Mouse (Mus musculus) embryonic facial prominence, embryonic 13.5 days (tissue): ENCODE results near the gene Nup62. TPM values are rescaled to one million over a fixed set of nuclear protein-coding genes. Genes with fewer than 3 reads are reported as not detected.
A peak's percentile ranks its signal among the peaks of the same experiment; 100 is the strongest.

Experiments
- ATAC-seq: fragments of 200-750 bp; cut with Nextera tagmentation; 2 replicates; pipeline ENCODE4 v1.8.0; 2017; ENCODE audit warnings: low read depth; ENCODE audit not compliant: insufficient number of reproducible peaks, insufficient read depth, low FRiP score, low TSS enrichment
- H3K27ac ChIP-seq: fragments of 300-500 bp; sonication (generic); 2 replicates; pipeline ENCODE4 v1.5.1; 2015; ENCODE audit warnings: moderate library complexity, mild to moderate bottlenecking, inconsistent platforms
- H3K27me3 ChIP-seq: fragments of 300-500 bp; sonication (generic); 2 replicates; pipeline ENCODE4 v1.6.1; 2015; ENCODE audit warnings: mild to moderate bottlenecking, inconsistent platforms
- H3K36me3 ChIP-seq: fragments of 300-500 bp; sonication (generic); 2 replicates; pipeline ENCODE4 v1.6.1; 2015; ENCODE audit warnings: mild to moderate bottlenecking, inconsistent platforms
- H3K4me1 ChIP-seq: fragments of 300-500 bp; sonication (generic); 2 replicates; pipeline ENCODE4 v1.6.1; 2015; ENCODE audit warnings: inconsistent platforms
- H3K4me2 ChIP-seq: fragments of 300-500 bp; sonication (generic); 2 replicates; pipeline ENCODE4 v1.6.1; 2015; ENCODE audit warnings: moderate library complexity, mild to moderate bottlenecking, inconsistent platforms
- H3K4me3 ChIP-seq: fragments of 300-500 bp; sonication (generic); 2 replicates; pipeline ENCODE4 v1.5.1; 2015; ENCODE audit warnings: mild to moderate bottlenecking, inconsistent platforms
- H3K9ac ChIP-seq: fragments of 300-500 bp; sonication (generic); 2 replicates; pipeline ENCODE4 v1.6.1; 2015; ENCODE audit warnings: mild to moderate bottlenecking, inconsistent platforms
- H3K9me3 ChIP-seq: fragments of 300-500 bp; sonication (generic); 2 replicates; pipeline ENCODE4 v1.6.1; 2016; ENCODE audit warnings: inconsistent platforms
- WGBS: fragments of 180-500 bp; shearing (Covaris S2); methylation state at CpG from one replicate; pipeline ENCODE4 v1.1.7; 2015; ENCODE audit warnings: mixed read lengths; 5-methylcytosine and 5-hydroxymethylcytosine counted together
- polyA plus RNA-seq: library from polyadenylated mRNA; unstranded; fragments of >200 nt; fragmentation: Nextera tagmentation; extraction: Ambion mirVana; gene quantifications from 2 replicates; pipeline ENCODE4 v1.2.1, GENCODE M21; 2015

Nup62 gene
- polyA plus RNA-seq, 1 experiment from 2014 or later, result 100 TPM

DNA sequence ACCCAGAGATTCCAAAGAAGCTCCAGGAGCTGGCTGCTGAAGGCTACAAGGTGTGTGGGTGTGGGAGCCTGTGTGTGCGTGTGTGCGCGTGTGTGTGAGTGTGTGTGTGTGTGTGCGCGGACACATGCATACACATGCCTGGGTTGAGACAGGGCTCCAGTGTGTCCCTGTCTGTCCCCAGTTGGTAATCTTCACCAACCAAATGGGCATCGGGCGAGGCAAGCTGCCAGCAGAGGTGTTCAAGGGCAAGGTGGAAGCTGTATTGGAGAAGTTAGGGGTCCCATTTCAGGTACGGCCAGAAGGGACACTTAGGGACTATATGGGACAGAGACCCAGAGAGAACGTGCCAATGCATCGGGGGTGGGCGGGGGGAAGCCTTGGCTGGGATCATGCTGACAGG is 44.0 kb downstream of the Nup62 start:
- no peak for ATAC-seq
- no peak overlapping the region for H3K4me2 ChIP-seq
- no peak overlapping the region for H3K4me3 ChIP-seq
- peaks cover 41% of the 10 kb centered on the region for H3K36me3 ChIP-seq
- H3K4me1 ChIP-seq, result peaks cover 36% of the 10 kb centered on the region
- H3K9me3 ChIP-seq, result no peaks in the 10 kb centered on the region
- H3K9ac ChIP-seq, result no peak overlapping the region
- H3K27ac ChIP-seq, result no peak overlapping the region
- WGBS, result 89% methylated on average over 11 of the region's 11 CpGs
- H3K27me3 ChIP-seq, result no peaks in the 10 kb centered on the region

DNA sequence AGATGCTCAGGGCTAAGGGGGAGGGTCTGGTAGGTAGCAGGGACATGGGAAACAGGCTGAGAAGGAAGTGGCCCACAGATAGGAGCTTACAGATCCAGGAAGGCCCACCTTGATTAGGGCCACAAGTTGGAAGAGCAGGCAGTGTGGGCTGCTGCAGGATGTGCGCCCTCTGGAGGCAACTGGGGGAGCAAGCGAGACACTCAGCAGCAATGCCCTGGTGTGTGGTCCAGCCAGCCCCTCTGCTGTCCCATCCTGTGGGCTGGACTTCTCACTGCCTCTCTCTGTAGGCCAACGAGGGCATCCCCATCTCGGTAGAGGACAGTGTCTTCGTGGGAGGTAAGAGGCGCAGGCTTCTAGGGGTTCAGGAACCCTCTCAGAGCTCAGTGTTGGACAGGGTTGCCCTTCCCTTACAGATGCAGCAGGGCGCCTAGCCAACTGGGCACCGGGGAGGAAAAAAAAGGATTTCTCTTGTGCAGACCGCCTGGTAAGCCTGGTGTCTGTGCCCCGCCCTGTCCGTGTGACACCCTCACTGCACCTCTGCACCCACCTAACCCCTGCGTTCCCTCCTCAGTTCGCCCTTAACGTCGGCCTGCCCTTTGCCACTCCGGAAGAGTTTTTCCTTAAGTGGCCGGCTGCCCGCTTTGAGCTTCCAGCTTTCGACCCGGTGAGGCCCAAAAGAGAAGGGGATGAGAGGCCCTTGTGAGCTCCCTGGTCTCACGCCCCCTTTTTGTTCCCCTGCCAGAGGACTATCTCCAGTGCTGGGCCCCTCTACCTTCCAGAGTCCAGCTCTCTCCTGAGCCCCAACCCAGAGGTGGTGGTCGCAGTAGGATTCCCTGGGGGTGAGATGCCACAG is 44.9 kb downstream of the Nup62 start:
- H3K9ac ChIP-seq, result peak overlapping the region; percentile 49; the same call in 1 of the 2 replicates
- no peaks in the 10 kb centered on the region for H3K27me3 ChIP-seq
- 0 out of 2 replicates have a peak overlapping the region, but pooled peaks have one; percentile 10 for H3K4me3 ChIP-seq
- peak overlapping the region; percentile 51; the same call in 1 of the 2 replicates for H3K27ac ChIP-seq
- 63% methylated on average over 22 of the region's 22 CpGs for WGBS
- ATAC-seq, result no peak
- H3K4me1 ChIP-seq, result peaks cover 40% of the 10 kb centered on the region
- H3K4me2 ChIP-seq, result peak overlapping the region; percentile 23; the same call in 1 of the 2 replicates
- no peaks in the 10 kb centered on the region for H3K9me3 ChIP-seq
- H3K36me3 ChIP-seq, result peaks cover 50% of the 10 kb centered on the region

DNA sequence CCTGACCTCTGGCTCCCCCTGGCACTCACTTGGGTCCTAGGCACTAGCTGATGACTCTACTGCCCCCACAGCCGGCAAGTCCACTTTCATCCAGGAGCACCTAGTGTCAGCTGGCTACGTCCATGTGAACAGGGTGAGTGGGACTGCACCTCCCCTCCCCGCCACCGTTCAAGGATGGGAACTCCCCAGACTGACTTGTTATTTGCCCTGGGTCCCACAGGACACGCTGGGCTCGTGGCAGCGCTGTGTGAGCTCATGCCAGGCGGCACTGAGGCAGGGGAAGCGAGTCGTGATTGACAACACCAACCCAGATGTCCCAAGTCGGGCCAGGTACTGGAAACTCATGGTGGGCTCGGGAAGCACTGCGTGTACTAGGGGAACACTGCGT is 45.5 kb downstream of the Nup62 start:
- no peaks in the 10 kb centered on the region for H3K9me3 ChIP-seq
- H3K27me3 ChIP-seq, result no peaks in the 10 kb centered on the region
- H3K9ac ChIP-seq, result no peak overlapping the region; the same call in 1 of the 2 replicates
- peaks cover 56% of the 10 kb centered on the region for H3K36me3 ChIP-seq
- no peak for ATAC-seq
- 79% methylated on average over 14 of the region's 14 CpGs for WGBS
- peaks cover 40% of the 10 kb centered on the region for H3K4me1 ChIP-seq
- H3K27ac ChIP-seq, result peak overlapping the region; percentile 51; the same call in 1 of the 2 replicates
- no peak overlapping the region for H3K4me2 ChIP-seq
- no peak overlapping the region for H3K4me3 ChIP-seq

DNA sequence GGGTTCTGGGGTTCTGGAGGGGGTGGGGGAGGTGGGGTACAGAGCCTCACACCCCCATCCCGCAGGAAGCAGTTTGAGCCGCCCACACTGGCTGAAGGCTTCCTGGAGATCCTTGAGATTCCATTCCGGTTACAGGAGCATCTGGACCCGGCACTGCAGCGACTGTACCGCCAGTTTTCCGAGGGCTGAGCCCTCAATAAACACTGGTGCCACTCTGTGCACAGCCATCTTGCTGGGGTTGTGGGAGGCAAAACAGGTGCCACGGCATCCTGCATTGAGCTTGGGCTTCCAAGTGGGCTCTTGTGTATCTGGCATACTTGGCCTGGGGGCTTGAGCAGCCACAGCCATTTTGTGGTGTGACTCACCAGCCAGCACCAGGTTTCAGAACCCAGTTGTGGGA is 46.5 kb downstream of the Nup62 start:
- Histone ChIP-seq H3K27ac (no peak overlapping the region), H3K27me3 (no peaks in the 10 kb centered on the region), H3K4me3 (no peak overlapping the region), H3K36me3 (peaks cover 59% of the 10 kb centered on the region), H3K9me3 (no peaks in the 10 kb centered on the region), H3K4me2 (no peak overlapping the region), H3K9ac (no peak overlapping the region), H3K4me1 (peaks cover 47% of the 10 kb centered on the region)
- no peak for ATAC-seq
- 83% methylated on average over 8 of the region's 8 CpGs for WGBS

DNA sequence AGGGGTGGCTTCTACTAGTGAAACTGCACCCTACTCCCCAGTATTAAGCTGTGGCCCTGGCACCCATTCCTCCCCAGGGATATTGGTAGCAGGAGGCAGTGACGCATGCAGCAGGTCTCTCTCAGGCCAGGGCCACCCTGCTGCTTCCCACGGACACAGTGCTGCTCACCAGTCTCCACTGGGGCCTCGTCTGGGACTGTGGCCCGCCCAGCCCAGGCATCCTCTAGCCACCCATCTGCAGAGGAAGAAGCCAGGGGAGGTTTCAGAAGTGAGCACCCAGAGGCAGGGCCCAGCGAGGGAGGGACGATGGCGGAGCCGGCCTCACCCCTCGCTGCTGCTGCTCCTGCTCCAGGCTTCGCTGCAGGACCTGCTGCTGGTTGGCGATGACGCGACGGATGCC is 47.3 kb downstream of the Nup62 start:
- H3K9ac ChIP-seq, result no peak overlapping the region
- peaks cover 47% of the 10 kb centered on the region for H3K4me1 ChIP-seq
- ATAC-seq, result no peak
- no peak overlapping the region for H3K4me2 ChIP-seq
- no peaks in the 10 kb centered on the region for H3K27me3 ChIP-seq
- WGBS, result 88% methylated on average over 14 of the region's 14 CpGs
- no peak overlapping the region for H3K4me3 ChIP-seq
- H3K9me3 ChIP-seq, result no peaks in the 10 kb centered on the region
- H3K27ac ChIP-seq, result 0 out of 2 replicates have a peak overlapping the region, but pooled peaks have one; percentile 11
- H3K36me3 ChIP-seq, result peaks cover 59% of the 10 kb centered on the region

DNA sequence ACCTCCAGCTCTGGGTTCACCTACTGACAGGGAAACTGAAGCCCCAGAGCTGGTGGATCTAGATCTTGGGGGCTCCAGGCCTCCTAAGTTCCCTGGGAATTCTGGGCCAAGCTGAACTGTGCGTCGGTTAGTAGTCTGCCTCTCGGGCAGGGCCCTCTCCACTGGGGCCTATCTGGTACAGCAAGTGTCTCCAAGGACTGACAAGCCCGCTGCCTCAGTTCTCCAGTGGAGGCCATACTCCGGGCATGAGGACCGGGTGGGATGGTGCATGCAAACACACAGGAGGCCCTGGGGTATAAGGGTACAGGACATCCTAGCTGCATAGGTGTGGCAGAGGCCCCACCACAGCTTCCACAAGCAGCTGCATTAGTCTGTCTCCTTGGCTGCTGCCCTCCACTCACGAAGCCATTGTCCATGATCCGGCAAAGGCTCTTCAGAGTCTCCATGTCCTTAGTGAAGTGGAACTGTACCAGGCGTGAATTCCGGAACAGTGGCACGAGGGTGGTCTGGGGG is 48.1 kb downstream of the Nup62 start:
- ATAC-seq, result no peak
- H3K36me3 ChIP-seq, result peaks cover 59% of the 10 kb centered on the region
- WGBS, result 86% methylated on average over 11 of the region's 11 CpGs
- H3K4me1 ChIP-seq, result peaks cover 45% of the 10 kb centered on the region
- no peak overlapping the region for H3K27ac ChIP-seq
- no peak overlapping the region for H3K4me3 ChIP-seq
- no peak overlapping the region for H3K4me2 ChIP-seq
- H3K9me3 ChIP-seq, result no peaks in the 10 kb centered on the region
- H3K9ac ChIP-seq, result no peak overlapping the region
- H3K27me3 ChIP-seq, result no peaks in the 10 kb centered on the region

DNA sequence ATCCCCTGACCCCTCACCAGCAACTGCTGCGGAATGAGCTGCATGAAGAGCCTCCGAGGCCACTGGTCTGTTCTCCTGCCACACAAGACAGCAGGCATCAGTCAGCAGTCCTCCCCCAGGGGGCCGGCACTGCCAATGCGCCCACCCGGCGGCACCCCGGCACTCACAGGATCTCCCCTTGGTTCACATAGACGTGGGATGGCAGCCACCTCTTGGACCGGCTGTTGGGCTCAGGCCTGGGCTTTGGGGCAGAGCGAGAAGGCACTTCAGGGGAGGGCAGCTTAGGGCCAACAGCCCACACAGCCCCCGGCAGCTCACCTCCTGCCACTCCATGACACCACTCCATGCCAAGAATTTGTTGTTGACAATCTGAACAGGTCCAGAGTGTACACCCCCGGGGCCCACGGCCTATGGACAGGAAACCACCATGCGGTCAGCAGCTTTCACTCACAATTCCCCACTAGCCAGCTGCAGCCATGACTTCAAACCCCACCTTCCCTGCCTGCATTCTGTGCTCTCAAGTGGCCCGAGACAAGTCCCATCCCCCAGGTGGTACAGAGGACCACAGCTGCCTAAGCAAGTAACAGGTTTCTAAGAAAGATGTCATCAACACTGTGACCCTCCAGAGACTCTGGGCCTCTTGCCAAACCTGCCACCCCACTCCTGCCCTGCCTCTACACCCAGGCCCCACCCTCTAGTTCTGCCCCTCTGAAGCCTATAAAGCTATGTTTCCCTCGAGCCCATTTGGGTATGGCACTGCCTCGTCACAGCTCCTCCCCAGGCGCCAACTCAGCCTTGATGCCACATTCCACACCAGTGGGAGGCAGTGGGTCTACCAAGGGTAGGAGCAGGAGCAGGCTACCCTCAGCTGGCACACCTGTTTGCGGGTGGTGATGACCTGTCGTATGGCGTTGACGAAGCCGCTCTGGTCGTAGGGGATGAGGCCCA is 49.0 kb downstream of the Nup62 start:
- no peak for ATAC-seq
- peaks cover 45% of the 10 kb centered on the region for H3K4me1 ChIP-seq
- no peak overlapping the region for H3K4me2 ChIP-seq
- 82% methylated on average over 24 of the region's 24 CpGs for WGBS
- peaks cover 59% of the 10 kb centered on the region for H3K36me3 ChIP-seq
- H3K27ac ChIP-seq, result peak overlapping the region; percentile 100; the same call in 1 of the 2 replicates
- no peak overlapping the region for H3K4me3 ChIP-seq
- no peaks in the 10 kb centered on the region for H3K27me3 ChIP-seq
- H3K9me3 ChIP-seq, result no peaks in the 10 kb centered on the region
- no peak overlapping the region for H3K9ac ChIP-seq

DNA sequence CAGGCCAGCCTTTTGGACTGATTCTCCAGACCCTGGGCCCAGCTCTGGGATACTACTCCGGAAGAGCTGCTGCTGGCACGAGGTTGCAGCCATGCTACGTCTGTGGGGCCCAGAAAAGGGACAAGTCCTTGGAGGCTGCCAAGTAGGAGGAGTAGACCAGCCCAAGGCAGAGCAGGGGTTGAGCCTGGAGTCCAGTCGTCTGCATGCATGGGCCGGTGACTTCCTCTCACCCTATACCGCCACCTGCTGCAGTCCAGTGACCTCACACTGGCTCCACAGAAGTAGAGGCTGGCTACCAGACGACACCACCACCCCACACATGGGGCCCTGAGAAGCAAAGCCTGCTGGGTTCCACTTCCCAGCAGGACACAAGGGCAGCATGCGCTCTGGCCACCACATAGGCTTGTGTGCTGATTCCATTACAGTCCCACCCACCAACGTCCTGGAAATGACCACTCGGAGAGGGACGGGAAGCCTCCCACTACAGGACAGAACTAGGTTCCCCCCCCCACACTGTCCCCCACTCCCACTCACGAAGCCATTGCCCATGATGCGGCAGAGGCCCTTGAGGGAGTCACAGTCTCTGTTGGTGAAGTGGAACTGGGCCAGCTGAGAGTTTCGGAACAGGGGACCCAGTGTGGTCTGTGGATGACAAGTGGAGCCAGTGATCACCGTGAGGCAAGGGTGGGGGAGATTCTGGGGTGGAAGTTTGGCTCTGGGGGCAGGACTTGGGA is 50.6 kb downstream of the Nup62 start:
- H3K4me3 ChIP-seq, result peak overlapping the region; percentile 92
- no peaks in the 10 kb centered on the region for H3K9me3 ChIP-seq
- peaks cover 52% of the 10 kb centered on the region for H3K36me3 ChIP-seq
- 57% methylated on average over 15 of the region's 15 CpGs for WGBS
- peak overlapping the region; percentile 100; the same call in 1 of the 2 replicates for H3K27ac ChIP-seq
- H3K4me2 ChIP-seq, result peak overlapping the region; percentile 94
- peaks cover 43% of the 10 kb centered on the region for H3K4me1 ChIP-seq
- peak overlapping the region; percentile 64 for H3K9ac ChIP-seq
- no peaks in the 10 kb centered on the region for H3K27me3 ChIP-seq
- no peak for ATAC-seq

DNA sequence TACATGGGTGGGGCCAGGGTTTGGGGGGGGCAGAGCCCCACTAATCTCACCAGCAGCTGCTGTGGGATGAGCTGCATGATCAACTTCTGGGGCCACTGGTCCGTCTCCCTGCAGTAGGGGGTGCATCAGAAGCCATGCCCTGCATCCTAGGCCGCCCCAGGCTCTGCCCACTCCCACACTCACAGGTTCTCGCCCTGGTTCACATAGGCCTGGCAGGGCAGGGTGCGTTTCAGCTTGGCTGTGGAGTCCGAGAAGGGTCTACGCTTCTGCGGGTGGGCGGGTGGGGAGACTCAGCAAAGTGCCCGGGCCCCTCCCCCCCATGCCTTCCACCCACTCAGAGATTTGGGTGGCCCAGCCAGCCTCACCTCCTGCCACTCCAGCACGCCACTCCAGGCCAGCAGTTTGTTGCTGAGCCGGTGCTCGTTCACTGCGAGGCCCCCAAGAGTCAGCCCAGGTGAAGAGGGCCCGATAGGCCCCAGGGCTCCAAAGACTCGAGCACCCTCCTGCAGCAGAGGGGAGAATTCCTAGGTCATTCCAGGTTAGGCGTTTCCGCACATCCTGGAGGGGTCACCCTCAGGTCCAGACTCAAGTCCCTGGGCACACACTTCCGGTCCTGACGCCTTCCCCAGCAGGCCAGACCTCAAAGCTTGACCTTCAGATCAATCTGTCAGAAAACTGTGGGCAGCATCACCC is 51.3 kb downstream of the Nup62 start:
- Histone ChIP-seq H3K27ac (peak overlapping the region; percentile 100; the same call in 1 of the 2 replicates), H3K9ac (peak overlapping the region; percentile 100), H3K9me3 (no peaks in the 10 kb centered on the region), H3K4me3 (peak overlapping the region; percentile 92), H3K27me3 (no peaks in the 10 kb centered on the region), H3K4me2 (peak overlapping the region; percentile 94), H3K36me3 (peaks cover 45% of the 10 kb centered on the region), H3K4me1 (peaks cover 43% of the 10 kb centered on the region)
- no peak for ATAC-seq
- WGBS, result 67% methylated on average over 19 of the region's 19 CpGs

DNA sequence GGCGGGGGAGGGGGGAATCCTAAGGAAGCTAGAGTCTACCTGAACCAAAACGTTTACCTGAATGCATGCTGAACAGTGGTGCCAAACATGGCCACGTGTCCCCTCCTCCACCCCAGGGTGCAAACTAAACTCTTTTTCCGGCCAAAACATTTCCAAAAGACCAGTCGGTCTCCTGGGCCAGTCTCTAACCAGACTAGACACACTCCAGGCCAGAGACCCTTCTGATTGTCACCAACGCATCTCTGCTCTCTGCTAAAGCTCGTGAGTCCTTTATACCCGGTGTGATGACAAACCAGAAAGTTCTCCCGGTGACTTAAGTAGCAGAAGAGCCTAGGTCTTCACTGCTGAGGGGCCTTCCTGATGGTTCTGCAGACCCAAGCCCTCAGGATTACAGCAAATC is 51.9 kb downstream of the Nup62 start:
- peak overlapping the region; percentile 94 for H3K4me2 ChIP-seq
- H3K27me3 ChIP-seq, result no peaks in the 10 kb centered on the region
- H3K4me1 ChIP-seq, result peaks cover 43% of the 10 kb centered on the region
- peak overlapping the region; percentile 100 for H3K27ac ChIP-seq
- H3K36me3 ChIP-seq, result peaks cover 39% of the 10 kb centered on the region
- no peaks in the 10 kb centered on the region for H3K9me3 ChIP-seq
- H3K4me3 ChIP-seq, result peak overlapping the region; percentile 92
- ATAC-seq, result no peak
- H3K9ac ChIP-seq, result peak overlapping the region; percentile 100
- WGBS, result 43% methylated on average over 9 of the region's 9 CpGs
